Mouse (Mus musculus): ENCODE results near the gene Cry2. TPM values are rescaled to one million over a fixed set of nuclear protein-coding genes. Genes with fewer than 3 reads are reported as not detected.
"Not testable (repeated sequence)": the region's sequence is repeated elsewhere in the genome, so short reads cannot be mapped to it uniquely, and the experiment has no call there.

The Cry2 gene
- polyA plus RNA-seq, 1 experiment from 2014 or later, result 13.0 TPM

DNA sequence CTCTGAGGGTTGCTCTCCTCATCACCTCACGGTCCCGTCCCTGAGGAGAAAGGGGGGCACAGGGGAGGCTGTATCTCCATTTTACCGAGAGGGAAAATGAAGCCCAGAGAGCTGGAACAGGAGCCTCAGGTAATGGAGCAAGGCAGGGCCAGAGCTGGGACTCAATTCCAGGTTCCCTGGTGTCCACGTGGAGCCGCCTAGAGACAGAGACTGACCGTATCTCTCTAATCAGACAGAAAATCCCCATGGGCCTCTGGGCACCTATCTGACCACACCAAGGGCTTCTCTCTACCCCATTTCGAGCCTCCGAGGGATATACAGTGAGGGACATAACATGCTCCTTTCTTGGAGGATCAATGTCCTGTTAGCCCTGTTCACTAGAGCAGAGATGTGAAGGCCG lies 10.7 kb downstream of the Cry2 start:
- no peak for DNase-seq (ENCODE audit: low spot score)

DNA sequence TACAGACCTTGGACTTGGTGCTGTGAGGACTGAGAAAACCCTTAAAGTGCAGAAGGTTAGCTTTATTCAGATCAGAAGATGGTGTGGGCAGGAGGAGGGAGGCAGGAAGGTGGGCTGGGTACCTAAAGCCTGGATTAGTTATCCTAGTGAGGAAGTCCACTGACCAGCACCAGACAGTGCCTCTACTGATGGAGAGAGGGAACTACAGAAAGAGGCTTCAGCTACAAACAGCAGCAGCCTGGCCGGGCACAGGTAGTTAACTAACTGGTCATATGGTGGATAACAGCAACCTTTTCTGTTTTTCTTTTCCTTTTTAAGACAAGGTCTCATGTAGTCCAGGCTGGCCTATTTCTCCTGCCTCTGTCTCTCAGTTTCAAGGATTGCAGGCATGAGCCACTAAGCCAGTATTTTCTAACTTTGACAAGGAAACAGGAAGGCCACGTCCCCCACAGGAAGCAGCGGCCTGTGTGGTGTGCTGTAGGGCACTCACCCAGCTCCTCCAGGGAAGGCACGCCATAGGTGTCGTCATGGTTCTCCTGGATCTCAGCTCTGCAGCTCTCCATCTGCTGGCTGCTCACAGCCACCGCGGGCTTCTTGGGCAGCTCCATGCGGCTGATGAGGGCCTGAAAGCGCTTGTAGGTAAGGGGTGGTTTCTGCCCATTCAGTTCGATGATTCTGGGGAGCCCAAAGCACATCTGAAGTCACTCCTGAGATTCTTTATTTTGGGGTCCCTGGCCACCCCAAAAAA lies 11.3 kb downstream of the Cry2 start:
- no peak for DNase-seq (ENCODE audit: low spot score)

- DNase-seq (ENCODE audit: low spot score), result no peak
Observed at GRCm38 (mm10) chr2:92421723-92422387, 12.0 kb downstream of the Cry2 start.

DNA sequence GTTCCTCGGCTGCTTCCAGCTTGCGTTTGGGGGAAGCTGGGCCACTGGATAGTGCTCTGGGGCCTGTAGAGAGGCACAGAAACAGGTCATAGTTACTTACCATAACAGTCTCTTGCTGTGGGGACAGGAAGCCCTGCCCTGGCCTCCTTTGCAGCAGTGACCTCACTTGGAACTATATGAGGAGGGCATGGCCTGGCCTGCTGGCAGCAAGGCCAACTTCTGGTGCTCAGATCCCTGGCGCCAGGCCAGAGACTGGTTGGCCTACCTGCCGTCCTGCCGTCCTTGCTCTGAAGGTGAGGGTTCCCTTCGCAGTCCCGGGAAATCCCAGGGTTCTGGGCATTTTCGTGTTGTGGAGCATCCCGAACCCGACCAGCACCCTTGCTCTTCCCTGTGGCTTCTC lies 22.1 kb downstream of the Cry2 start:
- no peak for DNase-seq (ENCODE audit: low spot score)

DNA sequence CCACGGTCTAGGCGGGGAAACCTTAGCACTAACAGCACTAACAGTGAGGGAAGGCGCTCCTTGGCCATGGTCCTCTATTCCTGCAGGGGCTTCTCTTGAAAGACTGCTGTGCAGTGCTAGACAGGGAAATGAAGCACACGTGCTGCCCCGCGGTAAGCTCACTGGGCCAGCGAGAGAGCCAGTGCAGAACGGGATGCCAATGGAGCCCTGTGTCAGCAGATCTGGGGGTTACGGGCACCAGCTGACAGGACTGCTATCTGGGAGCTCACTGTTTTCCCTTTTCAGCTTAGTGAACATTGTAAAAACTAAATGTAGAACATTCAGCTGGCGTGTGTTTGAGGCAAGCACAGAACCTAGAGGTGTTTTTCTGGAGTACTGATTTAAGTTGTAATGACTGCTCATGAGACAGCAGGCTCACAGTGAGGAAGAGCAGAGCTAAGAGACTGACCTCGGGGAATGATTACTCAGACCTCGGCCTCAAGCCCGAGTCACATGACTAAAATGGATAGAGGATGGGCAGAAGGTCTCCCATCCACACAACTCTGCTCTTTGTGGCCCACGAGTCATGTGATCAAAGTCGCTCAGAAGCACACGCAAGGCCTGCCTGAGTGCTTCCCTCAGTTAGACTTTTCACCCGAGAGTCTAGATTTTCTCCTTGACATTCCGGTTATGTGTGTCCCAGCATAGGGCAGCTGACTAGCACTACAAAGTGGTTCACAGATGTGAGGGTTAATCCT lies 25.4 kb downstream of the Cry2 start:
- DNase-seq (ENCODE audit: low spot score), result no peak

DNA sequence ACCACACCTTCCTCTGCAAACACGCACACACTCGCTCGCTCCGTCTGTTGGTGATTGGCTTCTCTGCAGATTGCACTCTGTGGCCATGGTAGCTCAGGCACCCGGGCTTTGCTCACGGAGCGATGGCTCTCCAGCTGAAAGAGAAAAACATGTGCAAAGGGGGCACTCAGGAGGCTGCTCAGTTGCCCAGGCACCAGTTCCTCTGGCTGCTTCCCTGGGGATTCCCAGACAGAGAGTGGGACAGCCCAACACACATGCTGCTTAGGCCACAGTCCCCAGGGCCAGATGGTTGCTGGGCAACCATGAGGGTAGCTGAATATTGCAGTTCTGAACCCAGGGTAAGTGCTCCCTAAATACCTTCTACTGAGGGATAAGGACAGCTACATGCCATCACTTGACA lies 28.2 kb downstream of the Cry2 start:
- no peak for DNase-seq (ENCODE audit: low spot score)

- DNase-seq (ENCODE audit: low spot score), result no peak
Observed at GRCm38 (mm10) chr2:92404737-92405136, 29.1 kb downstream of the Cry2 start.

DNA sequence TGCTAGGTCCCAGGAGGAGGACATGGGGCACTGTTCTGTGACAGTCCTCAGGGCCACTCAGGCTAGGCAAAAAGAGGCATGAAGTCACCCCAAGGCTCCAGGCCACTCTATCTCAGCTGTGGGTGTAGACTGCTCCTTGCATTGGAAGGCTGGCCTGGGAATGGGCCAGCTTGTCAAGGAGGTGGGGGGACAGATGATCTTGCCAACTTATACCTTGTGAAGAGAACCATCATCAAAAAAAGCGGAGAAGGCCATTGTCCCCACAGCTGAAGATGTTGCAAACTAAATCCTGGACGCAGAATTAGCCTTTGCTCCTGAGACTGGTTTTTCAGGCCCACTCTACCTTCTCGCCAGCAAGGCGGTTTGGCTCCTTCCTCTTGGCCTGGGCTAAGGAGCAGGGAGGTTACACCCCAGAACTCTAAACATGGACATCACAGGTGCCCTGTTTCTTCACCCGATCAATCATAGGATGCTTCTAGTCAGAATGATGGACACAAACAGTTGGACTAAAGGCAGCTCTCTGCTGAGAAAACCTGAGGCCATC lies 30.0 kb downstream of the Cry2 start:
- DNase-seq (ENCODE audit: low spot score), result no peak

DNA sequence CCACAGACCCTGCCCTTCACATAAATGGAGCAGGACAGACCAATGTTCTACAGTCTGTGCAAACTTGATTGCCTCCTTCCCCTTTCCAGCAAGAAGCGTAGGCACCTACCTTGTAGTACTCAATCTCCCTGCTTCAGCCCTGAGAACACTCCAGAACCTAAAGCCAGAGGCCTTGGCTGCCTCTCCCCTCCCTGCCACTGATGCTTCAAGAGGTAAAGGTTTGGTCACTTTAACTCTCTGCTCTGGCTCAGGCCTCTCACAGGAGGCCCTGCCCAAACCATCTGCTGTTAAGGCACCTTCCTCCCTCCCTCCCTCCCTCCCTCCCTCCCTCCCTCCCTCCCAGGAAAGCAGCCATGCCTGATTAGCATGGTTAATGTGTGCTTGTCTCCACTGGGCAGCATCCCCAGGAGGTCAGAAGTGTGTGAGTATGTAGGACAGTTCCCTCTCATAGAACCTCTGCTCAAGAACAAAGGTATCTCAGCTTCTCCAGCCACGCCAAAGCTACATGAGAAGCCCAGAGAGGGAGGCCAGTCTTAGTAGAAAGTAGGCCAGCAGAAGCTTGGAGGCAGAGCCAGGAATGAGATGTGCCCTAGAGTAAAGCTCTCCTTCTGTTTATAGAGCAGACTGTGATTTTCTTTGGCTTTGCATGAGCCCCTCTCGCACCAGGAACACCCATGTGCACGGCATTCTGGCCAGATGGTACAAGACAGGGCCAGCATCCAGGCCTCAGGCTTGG lies 31.1 kb downstream of the Cry2 start:
- no peak for DNase-seq (ENCODE audit: low spot score)

DNA sequence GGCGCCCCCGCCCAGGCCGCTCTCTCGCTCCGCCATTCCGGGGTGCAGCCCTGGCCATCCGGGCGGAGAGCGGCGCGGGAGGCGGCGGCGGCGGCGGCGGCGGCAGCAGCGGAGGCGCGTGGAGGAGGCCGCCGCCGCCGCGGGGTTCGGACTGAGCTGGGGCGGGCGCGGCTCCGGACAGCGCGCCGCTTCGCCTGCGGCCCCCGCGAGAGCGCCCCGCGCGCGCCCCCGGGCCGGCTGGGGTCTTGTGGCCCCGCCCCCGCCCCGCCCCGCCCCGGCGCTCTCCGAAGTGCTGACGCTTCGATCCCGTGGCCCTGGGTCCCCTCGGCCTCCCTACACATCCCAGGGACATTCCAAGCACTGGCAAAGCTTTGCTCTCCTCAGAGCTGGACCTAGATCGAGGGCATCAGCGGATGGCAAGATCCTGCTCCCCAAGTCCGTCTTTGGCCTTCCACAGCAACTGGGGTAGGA lies 32.7 kb downstream of the Cry2 start, which contains the start of gene Mapk8ip1:
Mapk8ip1 (minus strand) TSS at position 173 of the 471 bp plus-strand sequence.
- no peak for DNase-seq (ENCODE audit: low spot score)

GRCm38 (mm10) chr2:92400682-92401081 lies 33.2 kb downstream of the Cry2 start:
- no peak for DNase-seq (ENCODE audit: low spot score)

DNA sequence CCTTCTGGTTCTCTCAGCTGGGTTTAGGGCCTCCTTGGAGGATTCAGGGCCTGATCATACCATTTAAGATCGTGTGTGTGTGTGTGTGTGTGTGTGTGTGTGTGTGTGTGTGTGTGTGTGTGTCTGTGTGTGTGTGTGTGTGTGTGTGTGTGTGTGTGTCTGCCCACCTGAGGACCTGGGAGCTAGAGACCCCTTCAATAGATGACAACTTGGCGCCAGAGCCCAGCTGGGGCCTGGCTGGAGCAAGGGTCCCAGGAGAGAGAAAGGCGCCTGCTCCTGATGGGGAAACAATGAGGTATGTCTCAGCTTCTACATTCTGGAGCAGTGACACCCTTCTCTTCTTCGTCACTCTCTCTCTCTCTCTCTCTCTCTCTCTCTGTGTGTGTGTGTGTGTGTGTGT lies 34.0 kb downstream of the Cry2 start:
- DNase-seq (ENCODE audit: low spot score), result not testable (repeated sequence)

DNA sequence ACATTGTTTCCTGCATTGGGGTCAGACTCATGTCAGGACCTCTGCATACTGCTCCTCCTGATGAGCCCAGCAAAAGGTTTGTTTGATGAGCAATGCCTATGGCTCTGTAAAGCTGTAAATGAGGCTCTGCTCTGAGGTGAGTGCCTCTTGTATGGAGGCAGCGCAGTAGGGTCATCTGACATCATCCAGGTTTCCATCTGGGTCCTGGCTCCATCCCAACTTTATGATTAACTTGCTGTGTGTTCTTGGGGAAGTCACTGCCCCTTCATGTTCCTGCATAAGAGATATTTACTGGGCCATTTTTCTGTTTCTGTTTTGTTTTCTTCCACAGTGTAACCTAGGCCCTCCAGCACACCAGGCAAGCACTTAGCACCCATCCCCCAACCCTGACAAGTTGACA lies 36.4 kb downstream of the Cry2 start:
- no peak for DNase-seq (ENCODE audit: low spot score)

DNA sequence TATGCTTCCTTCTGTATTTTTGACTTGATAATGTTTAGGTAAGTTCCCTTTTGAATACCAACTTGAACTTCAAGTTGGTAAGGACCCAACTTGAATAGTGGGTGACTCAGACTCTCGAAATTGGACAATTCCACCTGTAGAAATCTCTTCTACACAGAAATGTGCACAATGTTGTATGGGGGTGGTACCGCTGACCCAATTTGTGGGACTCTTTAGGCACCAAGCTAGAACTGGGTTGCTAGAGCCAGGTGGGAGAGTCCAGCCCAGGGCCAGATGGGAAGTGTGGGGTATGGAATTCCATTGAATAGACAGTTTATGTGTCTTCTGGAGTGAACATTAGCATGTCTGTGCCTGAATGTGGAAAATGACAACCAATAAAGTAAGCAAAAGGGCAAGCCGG lies 38.3 kb downstream of the Cry2 start:
- DNase-seq (ENCODE audit: low spot score), result no peak

DNA sequence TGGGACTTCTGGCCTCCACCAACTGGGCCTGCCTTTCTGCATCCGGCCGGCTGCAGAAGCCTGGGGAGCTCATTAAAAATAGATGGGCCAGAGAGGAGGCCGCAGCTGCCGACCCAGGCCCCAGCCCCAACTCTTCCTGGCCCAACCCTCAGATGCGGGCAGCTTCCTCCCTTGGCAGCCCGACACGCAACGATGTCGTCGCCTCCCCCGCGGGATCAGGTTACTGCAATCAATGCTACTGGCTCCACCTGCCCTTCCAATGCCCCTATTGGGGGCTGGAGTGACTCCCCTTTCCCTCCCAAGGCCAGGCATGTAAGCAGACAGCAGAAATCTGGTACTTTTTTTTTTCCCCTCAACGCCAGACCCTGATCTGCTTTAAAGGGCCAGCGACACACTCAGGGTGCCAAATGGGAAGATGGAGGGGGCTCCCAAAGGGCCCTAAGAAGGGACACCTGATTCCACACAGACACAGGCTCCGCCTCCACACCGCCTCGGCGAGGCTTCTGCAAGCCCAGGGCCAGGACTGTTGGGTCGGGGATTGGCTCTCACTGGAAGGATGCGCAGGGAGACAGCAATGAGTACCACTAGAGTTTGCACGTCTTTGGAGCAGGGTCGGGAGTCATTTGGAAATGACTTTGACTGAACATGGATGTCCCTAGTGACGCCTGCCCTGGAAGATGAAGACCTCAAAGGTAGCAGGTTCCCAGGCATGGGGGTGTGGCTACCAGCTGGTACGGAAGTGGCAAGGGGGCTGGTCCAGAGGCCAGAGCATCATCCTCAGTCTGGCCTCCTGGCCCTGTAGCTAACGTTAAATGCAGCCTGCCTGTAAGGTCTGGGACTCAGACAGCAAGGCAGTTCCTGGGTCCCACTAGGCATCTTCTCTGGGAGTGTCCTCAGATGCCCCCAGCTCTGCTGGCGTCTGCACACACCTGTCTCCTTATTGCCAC lies 41.3 kb downstream of the Cry2 start:
- DNase-seq (ENCODE audit: low spot score), result no peak

GRCm38 (mm10) chr2:92391703-92392317 lies 42.0 kb downstream of the Cry2 start:
- DNase-seq (ENCODE audit: low spot score), result no peak

DNA sequence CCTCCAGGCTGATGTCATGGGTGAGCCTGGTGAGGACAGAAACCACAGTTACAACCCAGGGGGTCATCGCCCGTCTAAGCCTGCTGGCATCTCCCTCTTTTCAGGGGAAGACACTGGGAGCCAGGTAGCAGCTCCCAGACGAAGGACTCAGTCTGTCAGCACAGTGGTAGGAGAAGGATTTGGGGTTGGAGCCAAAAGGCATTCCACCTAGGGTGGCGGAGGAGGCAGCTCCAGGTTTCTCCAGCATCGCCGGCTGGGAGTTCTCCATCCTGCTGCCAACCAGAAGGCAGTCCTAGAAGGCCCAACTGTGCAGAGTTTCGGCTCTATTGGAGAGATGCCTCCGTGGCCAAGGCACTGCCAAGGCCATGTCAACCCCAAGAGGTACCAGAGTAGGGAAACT lies 42.7 kb downstream of the Cry2 start:
- no peak for DNase-seq (ENCODE audit: low spot score)

GRCm38 (mm10) chr2:92390206-92390930 lies 43.5 kb downstream of the Cry2 start:
- no peak for DNase-seq (ENCODE audit: low spot score)

GRCm38 (mm10) chr2:92389645-92390044 lies 44.2 kb downstream of the Cry2 start:
- DNase-seq (ENCODE audit: low spot score), result no peak

Measured in thymus, postnatal 0 days (tissue).